Comparison of ENCODE assay signal across 8 mouse cellular contexts in genomic region chr5:135107521-135108501, GRCm38 (mm10). TPM values are rescaled to one million over a fixed set of nuclear protein-coding genes. Genes with fewer than 3 reads are reported as not detected.
DNase-seq lines count a peak whose midpoint lies in the region; ATAC-seq lines count a peak whose summit lies in the region.

No protein-coding gene starts in this region.

- 10% methylated on average over 40 of the region's 40 CpGs for WGBS in hindbrain, embryonic 14.5 days
- 9% methylated on average over 40 of the region's 40 CpGs for WGBS in limb, embryonic 12.5 days
- 10% methylated on average over 40 of the region's 40 CpGs for WGBS in midbrain, embryonic 11.5 days

- 0 out of 2 replicates have a peak, but pooled peaks cover 13% of the 10 kb centered on the region for H3K4me1 ChIP-seq in hindbrain, embryonic 14.5 days (replicated peaks; ENCODE audit: control insufficient read depth, insufficient read depth, low read length)
- peaks cover 8% of the 10 kb centered on the region for H3K4me1 ChIP-seq in limb, embryonic 12.5 days (replicated peaks)
- peaks cover 4% of the 10 kb centered on the region for H3K4me1 ChIP-seq in midbrain, embryonic 11.5 days (ENCODE audit: control insufficient read depth, insufficient read depth, low read length)

- H3K4me2 ChIP-seq in hindbrain, embryonic 14.5 days (replicated peaks), result peak overlapping the region; percentile 88
- peak overlapping the region; percentile 92 for H3K4me2 ChIP-seq in limb, embryonic 12.5 days
- peak overlapping the region; percentile 91 for H3K4me2 ChIP-seq in midbrain, embryonic 11.5 days

- peak; percentile 48 for ATAC-seq in activated CD4-positive, CD25-positive, alpha-beta regulatory T cell, adult 4 months
- ATAC-seq in hindbrain, embryonic 14.5 days (ENCODE audit: low FRiP score), result no peak
- ATAC-seq in limb, embryonic 12.5 days (ENCODE audit: insufficient number of reproducible peaks, insufficient read depth, low FRiP score, low TSS enrichment, low read depth), result 0 out of 2 replicates have a peak, but pooled peaks have one; percentile 17
- ATAC-seq in midbrain, embryonic 11.5 days (ENCODE audit: low FRiP score), result peak; percentile 28; the same call in 1 of the 2 replicates

- peaks cover 49% of the 10 kb centered on the region for H3K27me3 ChIP-seq in hindbrain, embryonic 14.5 days (ENCODE audit: control insufficient read depth, insufficient read depth, low read length)
- peaks cover 54% of the 10 kb centered on the region for H3K27me3 ChIP-seq in limb, embryonic 12.5 days
- peaks cover 31% of the 10 kb centered on the region for H3K27me3 ChIP-seq in midbrain, embryonic 11.5 days (ENCODE audit: control insufficient read depth, insufficient read depth, low read length)

- H3K36me3 ChIP-seq in hindbrain, embryonic 14.5 days (replicated peaks; ENCODE audit: control insufficient read depth, insufficient read depth), result no peaks in the 10 kb centered on the region
- H3K36me3 ChIP-seq in limb, embryonic 12.5 days, result no peaks in the 10 kb centered on the region
- no peaks in the 10 kb centered on the region for H3K36me3 ChIP-seq in midbrain, embryonic 11.5 days (ENCODE audit: control insufficient read depth, insufficient read depth, low read length)

- no peak overlapping the region for H3K9ac ChIP-seq in hindbrain, embryonic 14.5 days
- H3K9ac ChIP-seq in limb, embryonic 12.5 days (replicated peaks), result no peak overlapping the region
- no peak overlapping the region; the same call in 1 of the 2 replicates for H3K9ac ChIP-seq in midbrain, embryonic 11.5 days (ENCODE audit: low read length)

- H3K9me3 ChIP-seq in hindbrain, embryonic 14.5 days (ENCODE audit: control insufficient read depth, low read length), result no peaks in the 10 kb centered on the region
- H3K9me3 ChIP-seq in limb, embryonic 12.5 days, result no peaks in the 10 kb centered on the region
- H3K9me3 ChIP-seq in midbrain, embryonic 11.5 days (ENCODE audit: control insufficient read depth, low read length), result no peaks in the 10 kb centered on the region

- DNase-seq in cerebellum, adult 9-11 months, result peak; percentile 50
- peak; percentile 92 for DNase-seq in gastrocnemius, adult 8-10 months (ENCODE audit: low spot score in 2 of 2)
- peak; percentile 39 for DNase-seq in hindbrain, embryonic 14.5 days (ENCODE audit: low spot score)
- DNase-seq in midbrain, embryonic 11.5 days (ENCODE audit: low spot score, missing footprints), result peak; percentile 91
- peak; percentile 97 for DNase-seq in skeletal muscle tissue, adult 2 months (ENCODE audit: low read depth, low spot score)
- DNase-seq in c-Kit-positive CD71-positive TER-119-positive erythroid progenitor cells, embryonic 14.5 days (ENCODE audit: low spot score), result no peak

- peak overlapping the region; percentile 13; the same call in 1 of the 2 replicates for H3K4me3 ChIP-seq in hindbrain, embryonic 14.5 days (replicated peaks; ENCODE audit: low read length)
- peak overlapping the region; percentile 56 for H3K4me3 ChIP-seq in limb, embryonic 12.5 days (replicated peaks)
- H3K4me3 ChIP-seq in midbrain, embryonic 11.5 days (ENCODE audit: low read depth, low read length), result peak overlapping the region; percentile 52

- no peak overlapping the region for H3K27ac ChIP-seq in hindbrain, embryonic 14.5 days
- H3K27ac ChIP-seq in limb, embryonic 12.5 days, result no peak overlapping the region
- H3K27ac ChIP-seq in midbrain, embryonic 11.5 days (ENCODE audit: low read depth, low read length), result no peak overlapping the region

RNA-seq across cellular contexts. Expression of gene Mlxipl, which starts 18.1 kb away (rescaled TPM):
- polyA plus RNA-seq in activated CD4-positive, CD25-positive, alpha-beta regulatory T cell, adult 4 months (2017; shearing (Covaris generic)), result not detected
- total RNA-seq in gastrocnemius, adult 8-10 months (2022), result 10 to 100 TPM; 44.9 to 73.8 (median 51.6) TPM
- polyA plus RNA-seq in hindbrain, embryonic 14.5 days (2014; fragmentation: Nextera tagmentation; extraction: Ambion mirVana), result 0.91 and 1.1 TPM in 2 replicates
- polyA plus RNA-seq in limb, embryonic 12.5 days (2016; fragmentation: Nextera tagmentation; extraction: Ambion mirVana), result 2.5 and 2.6 TPM in 2 replicates
- polyA plus RNA-seq in midbrain, embryonic 11.5 days (2014; fragmentation: Nextera tagmentation; extraction: Ambion mirVana), result 1.2 and 2.1 TPM in 2 replicates

RNA-seq across cellular contexts. Expression of gene Vps37d, which starts 29.7 kb away (rescaled TPM):
- not detected for polyA plus RNA-seq in activated CD4-positive, CD25-positive, alpha-beta regulatory T cell, adult 4 months (2017; shearing (Covaris generic))
- under 1 TPM in 3 of 4 experiments, not detected in 1; 0.31 to 0.56 (median 0.41) TPM for total RNA-seq in gastrocnemius, adult 8-10 months (2022)
- 32.9 and 37.1 TPM in 2 replicates for polyA plus RNA-seq in hindbrain, embryonic 14.5 days (2014; fragmentation: Nextera tagmentation; extraction: Ambion mirVana)
- polyA plus RNA-seq in limb, embryonic 12.5 days (2016; fragmentation: Nextera tagmentation; extraction: Ambion mirVana), result 22.8 and 25.2 TPM in 2 replicates
- 6.8 and 9.6 TPM in 2 replicates for polyA plus RNA-seq in midbrain, embryonic 11.5 days (2014; fragmentation: Nextera tagmentation; extraction: Ambion mirVana)

RNA-seq across cellular contexts. Expression of gene Tbl2, which starts 41.6 kb away (rescaled TPM):
- 1 to 10 TPM; 5.2 to 5.4 TPM for polyA plus RNA-seq in activated CD4-positive, CD25-positive, alpha-beta regulatory T cell, adult 4 months (2017; shearing (Covaris generic))
- 10 to 100 TPM in 1 of 4 experiments, 1 to 10 TPM in 3; 8.5 to 12.2 (median 8.9) TPM for total RNA-seq in gastrocnemius, adult 8-10 months (2022)
- polyA plus RNA-seq in hindbrain, embryonic 14.5 days (2014; fragmentation: Nextera tagmentation; extraction: Ambion mirVana), result 15.6 and 16.0 TPM in 2 replicates
- polyA plus RNA-seq in limb, embryonic 12.5 days (2016; fragmentation: Nextera tagmentation; extraction: Ambion mirVana), result 30.1 and 30.2 TPM in 2 replicates
- 20.1 and 21.2 TPM in 2 replicates for polyA plus RNA-seq in midbrain, embryonic 11.5 days (2014; fragmentation: Nextera tagmentation; extraction: Ambion mirVana)

RNA-seq across cellular contexts. Expression of gene Bud23, which starts 43.1 kb away (rescaled TPM):
- 10 to 100 TPM; 60.3 to 84.8 TPM for polyA plus RNA-seq in activated CD4-positive, CD25-positive, alpha-beta regulatory T cell, adult 4 months (2017; shearing (Covaris generic))
- total RNA-seq in gastrocnemius, adult 8-10 months (2022), result 10 to 100 TPM; 25.7 to 36.4 (median 29.8) TPM
- 61.9 and 63.3 TPM in 2 replicates for polyA plus RNA-seq in hindbrain, embryonic 14.5 days (2014; fragmentation: Nextera tagmentation; extraction: Ambion mirVana)
- 150 and 151 TPM in 2 replicates for polyA plus RNA-seq in limb, embryonic 12.5 days (2016; fragmentation: Nextera tagmentation; extraction: Ambion mirVana)
- polyA plus RNA-seq in midbrain, embryonic 11.5 days (2014; fragmentation: Nextera tagmentation; extraction: Ambion mirVana), result 105 and 116 TPM in 2 replicates

RNA-seq across cellular contexts. Expression of gene Dnajc30, which starts 43.8 kb away (rescaled TPM):
- 10 to 100 TPM; 27.4 to 30.4 TPM for polyA plus RNA-seq in activated CD4-positive, CD25-positive, alpha-beta regulatory T cell, adult 4 months (2017; shearing (Covaris generic))
- total RNA-seq in gastrocnemius, adult 8-10 months (2022), result 10 to 100 TPM; 24.3 to 26.8 (median 25.8) TPM
- 42.5 and 43.0 TPM in 2 replicates for polyA plus RNA-seq in hindbrain, embryonic 14.5 days (2014; fragmentation: Nextera tagmentation; extraction: Ambion mirVana)
- polyA plus RNA-seq in limb, embryonic 12.5 days (2016; fragmentation: Nextera tagmentation; extraction: Ambion mirVana), result 31.1 and 31.3 TPM in 2 replicates
- polyA plus RNA-seq in midbrain, embryonic 11.5 days (2014; fragmentation: Nextera tagmentation; extraction: Ambion mirVana), result 30.0 and 30.2 TPM in 2 replicates
